Mouse (Mus musculus) intestine, embryonic 15.5 days (tissue): ENCODE data around the gene Arfgef3. TPM values are rescaled to one million over a fixed set of nuclear protein-coding genes. Genes with fewer than 3 reads are reported as not detected.

Experiments used
- ATAC-seq: fragments of 200-750 bp; cut with Nextera tagmentation; 2 replicates; pipeline ENCODE4 v1.8.0; 2017; ENCODE audit warnings: moderate TSS enrichment, moderate library complexity
- H3K27ac ChIP-seq: fragments of 300-500 bp; sonication (generic); 2 replicates; pipeline ENCODE4 v1.5.1; 2015; ENCODE audit warnings: mild to moderate bottlenecking, inconsistent platforms
- H3K27me3 ChIP-seq: fragments of 300-500 bp; sonication (generic); replicated peaks from 2 replicates; pipeline ENCODE4 v1.6.1; 2015; ENCODE audit warnings: inconsistent platforms
- H3K36me3 ChIP-seq: fragments of 300-500 bp; sonication (generic); 2 replicates; pipeline ENCODE4 v1.6.1; 2015; ENCODE audit warnings: inconsistent platforms
- H3K4me1 ChIP-seq: fragments of 300-500 bp; sonication (generic); replicated peaks from 2 replicates; pipeline ENCODE4 v1.6.1; 2015; ENCODE audit warnings: inconsistent platforms
- H3K4me2 ChIP-seq: fragments of 300-500 bp; sonication (generic); replicated peaks from 2 replicates; pipeline ENCODE4 v1.6.1; 2015; ENCODE audit warnings: mild to moderate bottlenecking, inconsistent platforms
- H3K4me3 ChIP-seq: fragments of 300-500 bp; sonication (generic); replicated peaks from 2 replicates; pipeline ENCODE4 v1.5.1; 2015; ENCODE audit warnings: inconsistent platforms
- H3K9ac ChIP-seq: fragments of 300-500 bp; sonication (generic); 2 replicates; pipeline ENCODE4 v1.6.1; 2015; ENCODE audit warnings: inconsistent platforms
- H3K9me3 ChIP-seq: fragments of 300-500 bp; sonication (generic); 2 replicates; pipeline ENCODE4 v1.6.1; 2016; ENCODE audit warnings: inconsistent platforms
- WGBS: fragments of 180-500 bp; shearing (Covaris S2); methylation state at CpG from one replicate; pipeline ENCODE4 v1.1.7; 2015; 5-methylcytosine and 5-hydroxymethylcytosine counted together
- polyA plus RNA-seq: library from polyadenylated mRNA; unstranded; fragments of >200 nt; fragmentation: Nextera tagmentation; extraction: Ambion mirVana; gene quantifications from 2 replicates; pipeline ENCODE4 v1.2.1, GENCODE M21; 2015

Arfgef3 gene
- polyA plus RNA-seq, 1 experiment from 2014 or later = 2.2 TPM

GRCm38 (mm10) chr10:18545813-18546235 lies 197.9 kb downstream of the Arfgef3 start, which contains the start of gene Hebp2:
Gene Hebp2, minus strand, starts transcription at chr10:18546076.
- H3K27ac ChIP-seq = no peak within 1 kb of the TSS
- WGBS = under 1% methylated on average over 22 of the region's 22 CpGs

GRCm38 (mm10) chr10:18545309-18545708 lies 198.4 kb downstream of the Arfgef3 start:
- Histone ChIP-seq H3K36me3 (no peaks in the 10 kb centered on the region), H3K27me3 (no peaks in the 10 kb centered on the region), H3K27ac (no peak overlapping the region), H3K4me2 (peak overlapping the region; percentile 95), H3K9me3 (no peaks in the 10 kb centered on the region), H3K4me3 (peak overlapping the region; percentile 66), H3K9ac (peak overlapping the region; percentile 70), H3K4me1 (peaks cover 7% of the 10 kb centered on the region; the same call in 1 of the 2 replicates)
- WGBS = 4% methylated on average over 13 of the region's 13 CpGs
- peak; percentile 12; the same call in 1 of the 2 replicates for ATAC-seq

More at GRCm38 (mm10) chr10:18545813-18546235, 197.9 kb downstream of the Arfgef3 start, which contains the start of gene Hebp2:
- H3K9me3 ChIP-seq = no peaks in the 10 kb centered on the region
- H3K4me2 ChIP-seq = peak within 1 kb of the TSS; percentile 95
- ATAC-seq = peak; percentile 92
- H3K4me1 ChIP-seq = peaks cover 7% of the 10 kb centered on the region; the same call in 1 of the 2 replicates
- H3K9ac ChIP-seq = peak within 1 kb of the TSS; percentile 70
- H3K27me3 ChIP-seq = no peaks in the 10 kb centered on the region
- H3K36me3 ChIP-seq = no peaks in the 10 kb centered on the region
- H3K4me3 ChIP-seq = peak within 1 kb of the TSS; percentile 66

- no peaks in the 10 kb centered on the region for H3K27me3 ChIP-seq
- H3K9me3 ChIP-seq = no peaks in the 10 kb centered on the region
- H3K4me1 ChIP-seq = no peaks in the 10 kb centered on the region
- H3K9ac ChIP-seq = no peak overlapping the region
- H3K27ac ChIP-seq = no peak overlapping the region
- H3K36me3 ChIP-seq = peaks cover 1% of the 10 kb centered on the region
- 89% methylated on average over 2 of the region's 2 CpGs for WGBS
- ATAC-seq = no peak; the same call in 1 of the 2 replicates
- no peak overlapping the region for H3K4me2 ChIP-seq
- no peak overlapping the region for H3K4me3 ChIP-seq
Observed at GRCm38 (mm10) chr10:18536889-18537288, 206.9 kb downstream of the Arfgef3 start.

- Histone ChIP-seq H3K9me3 (no peaks in the 10 kb centered on the region), H3K4me1 (no peaks in the 10 kb centered on the region), H3K9ac (no peak overlapping the region), H3K36me3 (peaks cover 9% of the 10 kb centered on the region), H3K27me3 (no peaks in the 10 kb centered on the region), H3K27ac (no peak overlapping the region), H3K4me3 (no peak overlapping the region), H3K4me2 (no peak overlapping the region)
- WGBS = 65% methylated on average over 8 of the region's 8 CpGs
- no peak for ATAC-seq
Observed at GRCm38 (mm10) chr10:18532293-18532692, 211.5 kb downstream of the Arfgef3 start.

Other genes starting within 250 kb of the Arfgef3 start
- 7.4 and 9.0 TPM in 2 replicates for gene Hebp2, start 197.9 kb downstream of the Arfgef3 start, polyA plus RNA-seq
- 0.08 and 0.11 TPM in 2 replicates for gene Gm4922, start 42.8 kb upstream of the Arfgef3 start, polyA plus RNA-seq
- 47.6 and 48.4 TPM in 2 replicates for gene Perp, start 101.1 kb upstream of the Arfgef3 start, polyA plus RNA-seq